Mouse (Mus musculus): Measurements from ENCODE around the gene Clec9a. TPM values are rescaled to one million over a fixed set of nuclear protein-coding genes. Genes with fewer than 3 reads are reported as not detected.

Clec9a gene
- polyA plus RNA-seq, 1 experiment from 2014 or later: 0.45 TPM

DNA sequence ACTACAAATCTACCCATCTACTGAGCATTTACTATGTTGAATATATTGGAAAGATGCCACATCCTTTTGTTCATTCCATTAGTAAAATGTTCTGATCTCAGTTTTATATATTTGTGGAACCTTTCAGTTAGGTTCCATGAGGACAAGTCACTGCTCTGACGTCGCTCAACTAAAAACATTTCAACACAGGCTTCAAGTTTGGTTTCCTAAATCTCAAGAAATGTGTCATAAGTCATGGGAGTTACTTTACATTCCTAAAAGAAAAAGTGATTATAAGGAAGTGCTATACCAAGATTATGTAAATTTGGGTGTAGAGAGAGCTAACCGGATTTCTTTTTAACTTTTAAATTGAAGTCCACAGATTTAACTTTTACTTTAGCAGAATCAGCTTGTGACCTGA lies 27.4 kb downstream of the Clec9a start:
- Histone ChIP-seq H3K9me3 (replicated peaks; ENCODE audit: control insufficient read depth, low read length) (no peaks in the 10 kb centered on the region), H3K36me3 (ENCODE audit: control insufficient read depth, insufficient read depth) (no peaks in the 10 kb centered on the region), H3K4me2 (ENCODE audit: low read depth, low read length) (no peak overlapping the region), H3K27ac (ENCODE audit: low read length) (no peak overlapping the region), H3K27me3 (ENCODE audit: control insufficient read depth, insufficient read depth, low read length) (no peaks in the 10 kb centered on the region), H3K9ac (ENCODE audit: low read length) (no peak overlapping the region), H3K4me1 (ENCODE audit: control insufficient read depth, insufficient read depth, low read length) (no peaks in the 10 kb centered on the region), H3K4me3 (ENCODE audit: low read length) (no peak overlapping the region)
- ATAC-seq (replicated peaks; ENCODE audit: extremely low read depth, insufficient read depth, low FRiP score): no peak
- 77% methylated on average over 3 of the region's 3 CpGs for WGBS

DNA sequence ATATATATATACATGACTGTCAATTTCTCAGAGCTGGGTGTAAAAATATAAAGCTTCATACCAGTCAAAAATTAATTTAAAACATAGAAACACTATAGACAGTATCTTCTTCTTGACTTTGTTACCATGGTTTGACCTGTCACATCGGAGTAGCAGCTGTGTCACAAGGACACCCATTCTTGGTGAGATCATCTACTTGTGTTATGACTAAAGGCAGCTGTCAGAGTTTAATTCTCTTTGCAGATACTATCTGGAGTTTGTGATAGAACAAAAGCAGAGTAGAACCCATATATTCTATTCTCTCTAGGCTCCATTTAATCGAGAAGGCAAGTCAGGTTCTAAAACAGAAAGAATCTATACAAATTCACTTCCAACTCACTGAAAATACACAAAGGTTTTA lies 29.4 kb downstream of the Clec9a start:
- H3K27ac ChIP-seq (ENCODE audit: low read length): no peak overlapping the region
- WGBS: 77% methylated on average over 2 of the region's 2 CpGs
- H3K4me1 ChIP-seq (ENCODE audit: control insufficient read depth, insufficient read depth, low read length): no peaks in the 10 kb centered on the region
- ATAC-seq (replicated peaks; ENCODE audit: extremely low read depth, insufficient read depth, low FRiP score): no peak
- H3K27me3 ChIP-seq (ENCODE audit: control insufficient read depth, insufficient read depth, low read length): no peaks in the 10 kb centered on the region
- no peak overlapping the region for H3K4me3 ChIP-seq (ENCODE audit: low read length)
- no peak overlapping the region for H3K9ac ChIP-seq (ENCODE audit: low read length)
- H3K9me3 ChIP-seq (replicated peaks; ENCODE audit: control insufficient read depth, low read length): no peaks in the 10 kb centered on the region
- H3K36me3 ChIP-seq (ENCODE audit: control insufficient read depth, insufficient read depth): no peaks in the 10 kb centered on the region
- no peak overlapping the region for H3K4me2 ChIP-seq (ENCODE audit: low read depth, low read length)

DNA sequence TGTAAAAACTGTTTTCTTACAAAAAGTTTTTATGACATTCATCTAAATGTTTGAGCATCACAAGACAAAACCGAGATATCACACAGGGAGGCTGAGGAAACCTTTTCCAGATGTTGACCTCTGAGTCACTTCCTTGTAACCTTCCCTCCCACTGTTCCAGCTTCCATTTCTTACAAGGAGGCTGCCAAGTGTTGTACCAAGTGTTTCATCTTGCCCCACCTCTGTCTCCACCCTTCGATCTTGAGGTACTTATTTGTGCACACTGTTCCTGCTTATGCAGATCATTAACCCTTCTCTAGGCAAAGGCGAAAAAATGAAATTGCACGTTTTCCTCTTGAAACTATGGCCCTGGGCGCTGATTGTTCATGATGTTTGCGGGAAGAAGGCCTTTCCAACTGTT lies 41.1 kb downstream of the Clec9a start:
- Histone ChIP-seq H3K27me3 (ENCODE audit: control insufficient read depth, insufficient read depth, low read length) (no peaks in the 10 kb centered on the region), H3K4me3 (ENCODE audit: low read length) (0 out of 2 replicates have a peak overlapping the region, but pooled peaks have one; percentile 1), H3K4me2 (ENCODE audit: low read depth, low read length) (peak overlapping the region; percentile 40), H3K36me3 (ENCODE audit: control insufficient read depth, insufficient read depth) (no peaks in the 10 kb centered on the region), H3K9me3 (replicated peaks; ENCODE audit: control insufficient read depth, low read length) (no peaks in the 10 kb centered on the region), H3K4me1 (ENCODE audit: control insufficient read depth, insufficient read depth, low read length) (no peaks in the 10 kb centered on the region), H3K27ac (ENCODE audit: low read length) (peak overlapping the region; percentile 5; the same call in 1 of the 2 replicates), H3K9ac (ENCODE audit: low read length) (no peak overlapping the region)
- no peak for ATAC-seq (replicated peaks; ENCODE audit: extremely low read depth, insufficient read depth, low FRiP score)
- 58% methylated on average over 6 of the region's 6 CpGs for WGBS

DNA sequence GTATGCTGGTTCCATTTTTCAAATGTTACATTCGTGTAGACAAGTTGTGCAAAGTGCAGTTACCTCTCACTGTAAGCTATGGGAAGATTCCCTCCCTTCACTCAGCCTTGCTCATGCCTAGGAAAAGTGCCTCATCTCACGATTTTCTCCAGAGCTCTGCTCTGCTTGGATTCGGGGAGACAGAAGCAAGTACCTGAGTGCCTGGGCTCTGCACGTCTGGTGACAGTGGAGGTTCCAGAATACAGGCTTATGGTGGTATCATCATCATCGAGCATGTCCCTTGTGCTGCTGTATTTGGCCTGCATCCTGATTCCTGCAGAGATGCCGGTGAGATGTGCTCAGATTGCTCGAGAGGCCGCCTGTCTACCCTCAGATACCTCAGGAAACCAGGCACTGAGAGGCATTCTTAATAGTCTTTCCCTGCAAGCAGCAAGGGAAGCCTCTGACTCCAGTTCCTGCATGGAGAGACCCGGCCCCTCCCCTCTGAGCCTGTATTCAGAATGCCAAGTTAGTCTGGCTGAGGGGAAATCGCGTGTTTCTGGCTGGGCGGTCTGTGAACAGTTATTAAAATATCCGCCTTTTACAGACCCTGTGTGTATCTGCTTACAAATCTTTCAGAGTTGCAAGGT lies 42.9 kb downstream of the Clec9a start, which contains the start of gene Clec1a:
Gene Clec1a (minus strand): TSS at position 590 of the 629 bp plus-strand sequence.
- 53% methylated on average over 13 of the region's 13 CpGs for WGBS
- peak within 1 kb of the TSS; percentile 41 for H3K27ac ChIP-seq (ENCODE audit: low read length)
- H3K27me3 ChIP-seq (ENCODE audit: control insufficient read depth, insufficient read depth, low read length): no peaks in the 10 kb centered on the region
- no peaks in the 10 kb centered on the region for H3K36me3 ChIP-seq (ENCODE audit: control insufficient read depth, insufficient read depth)
- no peaks in the 10 kb centered on the region for H3K4me1 ChIP-seq (ENCODE audit: control insufficient read depth, insufficient read depth, low read length)
- ATAC-seq (replicated peaks; ENCODE audit: extremely low read depth, insufficient read depth, low FRiP score): peak; percentile 37; the same call in 1 of the 2 replicates
- H3K4me2 ChIP-seq (ENCODE audit: low read depth, low read length): peak within 1 kb of the TSS; percentile 45; the same call in 1 of the 2 replicates
- no peaks in the 10 kb centered on the region for H3K9me3 ChIP-seq (replicated peaks; ENCODE audit: control insufficient read depth, low read length)
- peak within 1 kb of the TSS; percentile 25; the same call in 1 of the 2 replicates for H3K9ac ChIP-seq (ENCODE audit: low read length)
- peak within 1 kb of the TSS; percentile 23 for H3K4me3 ChIP-seq (ENCODE audit: low read length)

DNA sequence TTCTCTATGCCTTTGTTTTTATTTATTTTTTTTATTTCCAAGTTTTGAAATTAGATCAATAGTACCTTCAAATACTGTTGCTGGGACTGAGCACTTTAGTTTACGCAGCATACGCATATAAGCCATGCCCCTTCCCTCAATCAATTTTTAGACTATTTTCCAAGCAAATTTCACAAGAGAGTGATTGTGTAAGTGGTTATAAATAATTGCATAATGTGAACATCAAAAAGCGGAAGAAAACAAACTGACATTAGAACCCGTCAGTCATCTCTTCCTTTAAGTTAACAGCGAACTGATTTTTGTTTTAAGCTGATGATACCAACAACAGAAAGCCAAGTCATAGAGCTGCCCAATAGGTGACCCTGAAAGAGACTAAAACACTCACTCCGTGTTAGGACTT lies 62.7 kb downstream of the Clec9a start:
- WGBS: 86% methylated on average over 6 of the region's 6 CpGs
- ATAC-seq (replicated peaks; ENCODE audit: extremely low read depth, insufficient read depth, low FRiP score): no peak

DNA sequence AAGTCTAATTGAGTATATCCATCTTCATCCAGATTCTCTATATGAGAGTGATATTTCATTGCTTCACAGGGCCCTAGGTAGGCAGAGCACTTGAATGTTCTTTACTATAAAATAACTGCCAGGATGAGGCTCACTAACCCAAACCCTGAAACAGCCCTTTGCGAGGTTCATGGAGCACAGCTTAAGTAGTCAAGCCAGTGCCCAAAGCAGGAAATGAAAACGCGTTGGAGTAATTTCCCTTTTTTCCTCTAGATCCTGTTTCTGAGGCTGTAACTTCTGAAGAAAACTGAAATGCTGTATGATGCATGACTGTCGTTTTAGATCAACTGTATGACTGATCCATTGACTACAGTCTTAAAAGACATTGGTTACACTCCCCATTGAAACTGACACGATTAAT lies 64.0 kb downstream of the Clec9a start:
- Histone ChIP-seq H3K27me3 (ENCODE audit: control insufficient read depth, insufficient read depth, low read length) (no peaks in the 10 kb centered on the region), H3K9ac (ENCODE audit: low read length) (no peak overlapping the region), H3K9me3 (replicated peaks; ENCODE audit: control insufficient read depth, low read length) (no peaks in the 10 kb centered on the region), H3K4me1 (ENCODE audit: control insufficient read depth, insufficient read depth, low read length) (no peaks in the 10 kb centered on the region), H3K36me3 (ENCODE audit: control insufficient read depth, insufficient read depth) (no peaks in the 10 kb centered on the region), H3K27ac (ENCODE audit: low read length) (no peak overlapping the region), H3K4me2 (ENCODE audit: low read depth, low read length) (no peak overlapping the region), H3K4me3 (ENCODE audit: low read length) (no peak overlapping the region)
- 68% methylated on average over 5 of the region's 5 CpGs for WGBS
- no peak for ATAC-seq (replicated peaks; ENCODE audit: extremely low read depth, insufficient read depth, low FRiP score)

More for the DNA sequence above, 62.7 kb downstream of the Clec9a start:
- no peaks in the 10 kb centered on the region for H3K36me3 ChIP-seq (ENCODE audit: control insufficient read depth, insufficient read depth)
- no peaks in the 10 kb centered on the region for H3K27me3 ChIP-seq (ENCODE audit: control insufficient read depth, insufficient read depth, low read length)
- H3K9me3 ChIP-seq (replicated peaks; ENCODE audit: control insufficient read depth, low read length): no peaks in the 10 kb centered on the region
- no peak overlapping the region for H3K27ac ChIP-seq (ENCODE audit: low read length)
- no peak overlapping the region for H3K4me3 ChIP-seq (ENCODE audit: low read length)
- no peaks in the 10 kb centered on the region for H3K4me1 ChIP-seq (ENCODE audit: control insufficient read depth, insufficient read depth, low read length)
- no peak overlapping the region for H3K9ac ChIP-seq (ENCODE audit: low read length)
- no peak overlapping the region for H3K4me2 ChIP-seq (ENCODE audit: low read depth, low read length)

Other genes starting within 250 kb of the Clec9a start
- gene Clec2d, start 228.2 kb upstream of the Clec9a start, polyA plus RNA-seq (2015; fragmentation: Nextera tagmentation; extraction: Ambion mirVana): 0.56 and 0.98 TPM in 2 replicates
- 0.31 and 0.53 TPM in 2 replicates for gene Cd69, start 133.4 kb upstream of the Clec9a start, polyA plus RNA-seq (2015; fragmentation: Nextera tagmentation; extraction: Ambion mirVana)
- gene 4922502D21Rik, start 77.1 kb upstream of the Clec9a start, polyA plus RNA-seq (2015; fragmentation: Nextera tagmentation; extraction: Ambion mirVana): not detected in 2 replicates
- gene Clec12a, start 66.2 kb upstream of the Clec9a start, polyA plus RNA-seq (2015; fragmentation: Nextera tagmentation; extraction: Ambion mirVana): 1.1 and 1.3 TPM in 2 replicates
- gene Clec12b, start 23.0 kb upstream of the Clec9a start, polyA plus RNA-seq (2015; fragmentation: Nextera tagmentation; extraction: Ambion mirVana): 0.12 and 0.21 TPM in 2 replicates
- 3.9 and 4.7 TPM in 2 replicates for gene Clec1b, start 11.6 kb upstream of the Clec9a start, polyA plus RNA-seq (2015; fragmentation: Nextera tagmentation; extraction: Ambion mirVana)
- 6.2 and 8.6 TPM in 2 replicates for gene Clec1a, start 43.1 kb downstream of the Clec9a start, polyA plus RNA-seq (2015; fragmentation: Nextera tagmentation; extraction: Ambion mirVana)
- 0.30 and 0.39 TPM in 2 replicates for gene Olr1, start 98.3 kb downstream of the Clec9a start, polyA plus RNA-seq (2015; fragmentation: Nextera tagmentation; extraction: Ambion mirVana)
- 0.05 TPM in 1 of 2 replicates, not detected in the other for gene Tmem52b, start 103.7 kb downstream of the Clec9a start, polyA plus RNA-seq (2015; fragmentation: Nextera tagmentation; extraction: Ambion mirVana)
- 39.7 and 41.8 TPM in 2 replicates for gene Gabarapl1, start 124.3 kb downstream of the Clec9a start, polyA plus RNA-seq (2015; fragmentation: Nextera tagmentation; extraction: Ambion mirVana)
- not detected in 2 replicates for gene Klre1, start 169.0 kb downstream of the Clec9a start, polyA plus RNA-seq (2015; fragmentation: Nextera tagmentation; extraction: Ambion mirVana)
- gene Klrd1, start 182.9 kb downstream of the Clec9a start, polyA plus RNA-seq (2015; fragmentation: Nextera tagmentation; extraction: Ambion mirVana): 1.0 and 2.6 TPM in 2 replicates
- gene Klrk1, start 215.0 kb downstream of the Clec9a start, polyA plus RNA-seq (2015; fragmentation: Nextera tagmentation; extraction: Ambion mirVana): 0.75 and 1.2 TPM in 2 replicates
- gene Klrc3, start 234.5 kb downstream of the Clec9a start, polyA plus RNA-seq (2015; fragmentation: Nextera tagmentation; extraction: Ambion mirVana): not detected in 2 replicates

Measured in heart, embryonic 16.5 days (tissue).